Mouse (Mus musculus) olfactory bulb, adult 2 months (tissue): ENCODE results near the gene Shc3.

Experiments used
- CTCF ChIP-seq: fragments of 200-500 bp; IDR thresholded peaks from 2 replicates; pipeline ENCODE4 v1.5.1; 2012; ENCODE audit warnings: low read depth, mild to moderate bottlenecking, low read length, moderate library complexity; ENCODE audit not compliant: insufficient read depth
- POLR2A ChIP-seq: fragments of 200-500 bp; IDR thresholded peaks from 2 replicates; pipeline ENCODE4 v1.6.1; 2012; ENCODE audit warnings: mild to moderate bottlenecking, low read depth, low read length, moderate library complexity; ENCODE audit not compliant: insufficient read depth

GRCm38 (mm10) chr13:51491649-51492435 is 77.4 kb downstream of the Shc3 start:
- no peak for TF ChIP-seq CTCF
- TF ChIP-seq POLR2A: no peak
